Mouse (Mus musculus): ENCODE results near the gene Psmf1.

DNA sequence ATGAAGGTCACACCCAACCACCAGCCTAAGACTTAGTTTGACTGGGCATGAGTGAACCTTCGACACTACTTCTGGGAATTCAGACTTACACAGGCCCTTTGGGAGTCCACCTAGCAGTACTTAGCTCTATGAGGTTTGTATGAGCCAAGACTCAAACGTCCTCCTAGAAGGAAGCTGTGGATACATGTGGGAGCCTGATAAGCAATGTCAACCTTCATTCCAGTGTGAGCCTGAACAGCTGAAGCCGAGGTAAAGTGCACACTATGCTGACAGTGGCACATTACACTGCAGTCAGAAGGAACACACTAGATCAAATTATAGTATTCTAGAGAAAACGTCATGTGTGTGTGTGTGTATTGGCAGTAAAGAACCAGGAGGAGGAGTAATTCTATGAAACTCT, 5.5 kb downstream of the Psmf1 start:
- TF ChIP-seq POLR2A (IDR thresholded peaks at IDR 0.05; ENCODE audit: insufficient read depth, low read depth, low read length), result no peak
- TF ChIP-seq CTCF (IDR thresholded peaks at IDR 0.05), result no peak
- no peak for TF ChIP-seq EP300 (IDR thresholded peaks at IDR 0.05; ENCODE audit: insufficient read depth, low read depth, low read length)
